Mouse (Mus musculus): ENCODE results near the gene Mctp2. TPM values are rescaled to one million over a fixed set of nuclear protein-coding genes. Genes with fewer than 3 reads are reported as not detected.

Gene Mctp2
- total and polyA plus RNA-seq, 2 experiments from 2014 or later = 0.25 to 2.1 TPM

DNA sequence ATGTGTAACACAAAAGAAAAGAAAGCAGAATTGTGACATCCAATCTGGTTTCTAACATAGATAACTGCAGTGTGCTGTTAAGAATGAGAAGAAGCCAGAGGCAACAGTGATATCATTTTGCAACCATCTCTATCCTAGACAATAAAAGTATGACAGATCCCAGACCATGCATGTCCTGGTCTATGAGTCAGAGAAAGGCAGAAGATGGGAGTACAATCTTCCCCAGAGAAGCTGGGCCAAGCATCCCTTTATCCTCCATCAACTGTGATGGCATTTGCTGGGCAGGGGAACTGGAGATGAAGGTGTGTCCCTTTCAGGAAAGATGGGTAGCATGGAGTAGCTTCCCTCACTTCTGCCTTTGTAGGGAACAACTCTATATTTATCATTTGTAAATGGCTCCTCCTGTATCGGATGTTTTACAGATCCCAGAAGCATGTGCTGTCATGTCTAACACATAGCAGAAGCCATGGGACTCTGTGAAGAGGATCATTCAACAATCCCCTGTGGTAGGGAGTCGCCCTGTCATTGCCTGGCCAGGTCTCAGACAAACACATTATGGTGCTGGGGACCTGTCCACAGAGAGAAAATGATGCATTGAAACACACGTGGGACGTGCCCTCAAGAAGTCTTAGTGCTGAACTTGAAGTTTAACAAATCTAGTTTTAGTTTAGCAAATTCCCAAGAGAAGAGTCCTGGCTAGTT, 188.9 kb downstream of the Mctp2 start:
- no peaks in the 10 kb centered on the region for H3K9me3 ChIP-seq (ENCODE audit: low read length)
- no peaks in the 10 kb centered on the region for H3K36me3 ChIP-seq (ENCODE audit: insufficient read depth)
- H3K9ac ChIP-seq = no peak overlapping the region
- no peak overlapping the region for H3K27ac ChIP-seq (ENCODE audit: low read depth, low read length)
- no peak for DNase-seq
- no peak for ATAC-seq
- no peak overlapping the region for H3K4me2 ChIP-seq (ENCODE audit: low read depth)
- no peak overlapping the region for H3K4me3 ChIP-seq (ENCODE audit: low read depth, low read length)
- H3K4me1 ChIP-seq (ENCODE audit: insufficient read depth) = no peaks in the 10 kb centered on the region
- WGBS = 89% methylated on average over 4 of the region's 4 CpGs
- no peak for TF ChIP-seq CTCF (IDR thresholded peaks at IDR 0.05; ENCODE audit: low read depth)
- H3K27me3 ChIP-seq (ENCODE audit: insufficient read depth, low read length) = no peaks in the 10 kb centered on the region

DNA sequence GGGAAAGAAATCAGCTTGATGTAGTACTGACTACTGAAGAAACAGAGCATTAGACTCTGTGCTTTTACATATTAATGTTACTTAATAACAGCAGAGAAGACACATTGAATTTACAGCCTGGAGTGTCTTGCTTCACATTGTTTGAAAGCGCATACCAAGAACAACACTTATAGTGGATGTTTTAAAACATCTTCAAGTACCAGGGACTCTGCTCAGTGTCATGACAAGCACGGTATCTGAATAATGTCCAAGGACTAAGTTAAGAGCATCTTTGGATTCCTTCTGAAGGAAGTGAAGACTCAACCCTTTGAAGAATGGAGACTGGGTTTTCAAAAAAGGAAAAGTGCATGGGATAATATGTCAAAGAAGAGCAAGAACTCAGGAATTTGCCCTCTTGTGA, 191.3 kb downstream of the Mctp2 start:
- 89% methylated on average over 2 of the region's 2 CpGs for WGBS
- Histone ChIP-seq H3K9me3 (ENCODE audit: low read length) (no peaks in the 10 kb centered on the region), H3K27me3 (ENCODE audit: insufficient read depth, low read length) (no peaks in the 10 kb centered on the region), H3K36me3 (ENCODE audit: insufficient read depth) (no peaks in the 10 kb centered on the region), H3K4me3 (ENCODE audit: low read depth, low read length) (no peak overlapping the region), H3K9ac (no peak overlapping the region), H3K27ac (ENCODE audit: low read depth, low read length) (no peak overlapping the region), H3K4me2 (ENCODE audit: low read depth) (no peak overlapping the region), H3K4me1 (ENCODE audit: insufficient read depth) (no peaks in the 10 kb centered on the region)
- TF ChIP-seq CTCF (IDR thresholded peaks at IDR 0.05; ENCODE audit: low read depth) = no peak
- ATAC-seq (no peak), DNase-seq (no peak)

GRCm38 (mm10) chr7:72110578-72110977, 195.8 kb downstream of the Mctp2 start:
- ATAC-seq = no peak
- no peak overlapping the region for H3K4me3 ChIP-seq (ENCODE audit: low read depth, low read length)
- H3K9me3 ChIP-seq (ENCODE audit: low read length) = no peaks in the 10 kb centered on the region
- no peaks in the 10 kb centered on the region for H3K4me1 ChIP-seq (ENCODE audit: insufficient read depth)
- 77% methylated on average over 6 of the region's 6 CpGs for WGBS
- no peaks in the 10 kb centered on the region for H3K36me3 ChIP-seq (ENCODE audit: insufficient read depth)
- no peak overlapping the region for H3K9ac ChIP-seq
- TF ChIP-seq CTCF (IDR thresholded peaks at IDR 0.05; ENCODE audit: low read depth) = no peak
- DNase-seq = no peak
- no peak overlapping the region for H3K27ac ChIP-seq (ENCODE audit: low read depth, low read length)
- no peak overlapping the region for H3K4me2 ChIP-seq (ENCODE audit: low read depth)
- no peaks in the 10 kb centered on the region for H3K27me3 ChIP-seq (ENCODE audit: insufficient read depth, low read length)

GRCm38 (mm10) chr7:72108639-72109399, 197.6 kb downstream of the Mctp2 start:
- WGBS = 83% methylated on average over 3 of the region's 3 CpGs

GRCm38 (mm10) chr7:72104170-72104569, 202.2 kb downstream of the Mctp2 start:
- no peaks in the 10 kb centered on the region for H3K36me3 ChIP-seq (ENCODE audit: insufficient read depth)
- H3K27ac ChIP-seq (ENCODE audit: low read depth, low read length) = no peak overlapping the region
- ATAC-seq (no peak), DNase-seq (no peak)
- no peaks in the 10 kb centered on the region for H3K27me3 ChIP-seq (ENCODE audit: insufficient read depth, low read length)
- 63% methylated on average over 6 of the region's 6 CpGs for WGBS
- H3K4me2 ChIP-seq (ENCODE audit: low read depth) = no peak overlapping the region
- TF ChIP-seq CTCF (IDR thresholded peaks at IDR 0.05; ENCODE audit: low read depth) = peak; percentile 24; the same call in 1 of the 2 replicates
- H3K4me3 ChIP-seq (ENCODE audit: low read depth, low read length) = no peak overlapping the region
- no peaks in the 10 kb centered on the region for H3K9me3 ChIP-seq (ENCODE audit: low read length)
- no peaks in the 10 kb centered on the region for H3K4me1 ChIP-seq (ENCODE audit: insufficient read depth)
- no peak overlapping the region for H3K9ac ChIP-seq

More at GRCm38 (mm10) chr7:72108639-72109399, 197.6 kb downstream of the Mctp2 start:
- Histone ChIP-seq H3K27me3 (ENCODE audit: insufficient read depth, low read length) (no peaks in the 10 kb centered on the region), H3K27ac (ENCODE audit: low read depth, low read length) (no peak overlapping the region), H3K36me3 (ENCODE audit: insufficient read depth) (no peaks in the 10 kb centered on the region), H3K9me3 (ENCODE audit: low read length) (no peaks in the 10 kb centered on the region), H3K4me3 (ENCODE audit: low read depth, low read length) (no peak overlapping the region), H3K4me1 (ENCODE audit: insufficient read depth) (no peaks in the 10 kb centered on the region), H3K9ac (no peak overlapping the region), H3K4me2 (ENCODE audit: low read depth) (no peak overlapping the region)
- DNase-seq (no peak), ATAC-seq (peak; percentile 55)
- TF ChIP-seq CTCF (IDR thresholded peaks at IDR 0.05; ENCODE audit: low read depth) = no peak

GRCm38 (mm10) chr7:72103654-72104053, 202.8 kb downstream of the Mctp2 start:
- ATAC-seq = no peak
- no peak overlapping the region for H3K4me2 ChIP-seq (ENCODE audit: low read depth)
- H3K4me3 ChIP-seq (ENCODE audit: low read depth, low read length) = no peak overlapping the region
- H3K27ac ChIP-seq (ENCODE audit: low read depth, low read length) = no peak overlapping the region
- no peak for DNase-seq
- H3K4me1 ChIP-seq (ENCODE audit: insufficient read depth) = no peaks in the 10 kb centered on the region
- H3K9me3 ChIP-seq (ENCODE audit: low read length) = no peaks in the 10 kb centered on the region
- TF ChIP-seq CTCF (IDR thresholded peaks at IDR 0.05; ENCODE audit: low read depth) = no peak
- no peaks in the 10 kb centered on the region for H3K27me3 ChIP-seq (ENCODE audit: insufficient read depth, low read length)
- 83% methylated on average over 3 of the region's 3 CpGs for WGBS
- H3K36me3 ChIP-seq (ENCODE audit: insufficient read depth) = no peaks in the 10 kb centered on the region
- no peak overlapping the region for H3K9ac ChIP-seq

- WGBS = 51% methylated on average over 5 of the region's 5 CpGs
- DNase-seq = no peak
Measured at GRCm38 (mm10) chr7:72100683-72101082, 205.7 kb downstream of the Mctp2 start.

More at GRCm38 (mm10) chr7:72100683-72101082, 205.7 kb downstream of the Mctp2 start:
- TF ChIP-seq CTCF (IDR thresholded peaks at IDR 0.05; ENCODE audit: low read depth) = no peak
- H3K27me3 ChIP-seq (ENCODE audit: insufficient read depth, low read length) = no peaks in the 10 kb centered on the region
- H3K9ac ChIP-seq = no peak overlapping the region
- H3K9me3 ChIP-seq (ENCODE audit: low read length) = no peaks in the 10 kb centered on the region
- no peaks in the 10 kb centered on the region for H3K4me1 ChIP-seq (ENCODE audit: insufficient read depth)
- no peak overlapping the region for H3K27ac ChIP-seq (ENCODE audit: low read depth, low read length)
- no peak overlapping the region for H3K4me3 ChIP-seq (ENCODE audit: low read depth, low read length)
- H3K36me3 ChIP-seq (ENCODE audit: insufficient read depth) = no peaks in the 10 kb centered on the region
- ATAC-seq = peak; percentile 61
- no peak overlapping the region for H3K4me2 ChIP-seq (ENCODE audit: low read depth)

Data from forebrain, postnatal 0 days (tissue).